Mouse (Mus musculus): ENCODE measurements around the gene Smndc1.
"Not testable (repeated sequence)": the region's sequence is repeated elsewhere in the genome, so short reads cannot be mapped to it uniquely, and the experiment has no call there.

Gene Smndc1

GRCm38 (mm10) chr19:53412149-53412848 is 21.9 kb upstream of the Smndc1 start:
- DNase-seq, result no peak

- no peak for DNase-seq
Measured at GRCm38 (mm10) chr19:53409663-53410307, 19.4 kb upstream of the Smndc1 start.

GRCm38 (mm10) chr19:53408398-53408797 is 18.0 kb upstream of the Smndc1 start:
- DNase-seq, result no peak

GRCm38 (mm10) chr19:53407350-53407749 is 17.0 kb upstream of the Smndc1 start:
- DNase-seq, result no peak

GRCm38 (mm10) chr19:53405810-53406209 is 15.4 kb upstream of the Smndc1 start:
- DNase-seq, result no peak

- no peak for DNase-seq
Measured at GRCm38 (mm10) chr19:53404837-53405356, 14.5 kb upstream of the Smndc1 start.

- DNase-seq, result no peak
Measured at GRCm38 (mm10) chr19:53404219-53404836, 13.9 kb upstream of the Smndc1 start.

- no peak for DNase-seq
Measured at GRCm38 (mm10) chr19:53402741-53403432, 12.5 kb upstream of the Smndc1 start.

GRCm38 (mm10) chr19:53400332-53401110 is 10.1 kb upstream of the Smndc1 start:
- DNase-seq, result no peak

GRCm38 (mm10) chr19:53399213-53399612 is 8.8 kb upstream of the Smndc1 start:
- DNase-seq, result no peak

- DNase-seq, result no peak
Measured at GRCm38 (mm10) chr19:53397451-53398233, 7.3 kb upstream of the Smndc1 start.

GRCm38 (mm10) chr19:53395805-53396204 is 5.4 kb upstream of the Smndc1 start:
- not testable (repeated sequence) for DNase-seq

GRCm38 (mm10) chr19:53394956-53395355 is 4.6 kb upstream of the Smndc1 start:
- not testable (repeated sequence) for DNase-seq

- peak; percentile 82 for DNase-seq
Measured at GRCm38 (mm10) chr19:53394552-53394951, 4.2 kb upstream of the Smndc1 start.

GRCm38 (mm10) chr19:53393646-53394045 is 3.3 kb upstream of the Smndc1 start:
- no peak for DNase-seq

- DNase-seq, result no peak
Measured at GRCm38 (mm10) chr19:53392781-53393343, 2.5 kb upstream of the Smndc1 start.

GRCm38 (mm10) chr19:53391787-53392186 is 1.4 kb upstream of the Smndc1 start:
- DNase-seq, result no peak

GRCm38 (mm10) chr19:53391386-53391785 is 1.0 kb upstream of the Smndc1 start:
- DNase-seq, result no peak

GRCm38 (mm10) chr19:53389851-53390431 is 437 bp downstream of the Smndc1 start:
- DNase-seq, result no peak

GRCm38 (mm10) chr19:53389417-53389816 is 961 bp downstream of the Smndc1 start:
- DNase-seq, result no peak

- no peak for DNase-seq
Measured at GRCm38 (mm10) chr19:53383336-53383735, 7.0 kb downstream of the Smndc1 start.
